Mouse (Mus musculus) erythroblast, embryonic 14.5 days (primary cell): ENCODE measurements around the gene Tsnaxip1. TPM values are rescaled to one million over a fixed set of nuclear protein-coding genes. Genes with fewer than 3 reads are reported as not detected.

Experiments
- H3K27me3 ChIP-seq: 2 replicates; pipeline ENCODE4 v1.6.1; 2012; ENCODE audit warnings: inconsistent platforms; ENCODE audit not compliant: control insufficient read depth
- H3K36me3 ChIP-seq: 2 replicates; pipeline ENCODE4 v1.6.1; 2012; ENCODE audit warnings: mild to moderate bottlenecking, inconsistent platforms; ENCODE audit not compliant: control insufficient read depth
- H3K4me1 ChIP-seq: 2 replicates; pipeline ENCODE4 v1.6.1; 2012; ENCODE audit warnings: inconsistent platforms; ENCODE audit not compliant: control insufficient read depth
- H3K4me3 ChIP-seq: replicated peaks from 2 replicates; pipeline ENCODE3; 2012; ENCODE audit warnings: moderate library complexity, mild to moderate bottlenecking, inconsistent platforms
- H3K9me3 ChIP-seq: 2 replicates; pipeline ENCODE4 v1.6.1; 2012; ENCODE audit warnings: low read length, inconsistent platforms, mixed read lengths; ENCODE audit not compliant: control insufficient read depth
- GATA1 ChIP-seq: IDR thresholded peaks from 2 replicates; pipeline ENCODE4 v1.6.1; 2012; ENCODE audit warnings: low read length, inconsistent platforms, mixed read lengths
- TAL1 ChIP-seq: IDR thresholded peaks from 3 replicates; pipeline ENCODE4 v1.6.1; 2012; ENCODE audit warnings: low read length, inconsistent platforms, mixed read lengths
- polyA plus RNA-seq: library from polyadenylated mRNA; stranded (reverse); fragments of >175 nt; gene quantifications from 2 replicates; pipeline ENCODE4 v1.2.3, GENCODE M21; 2012

Gene Tsnaxip1
- polyA plus RNA-seq, 1 experiment, result not detected

- Histone ChIP-seq H3K4me1 (peaks cover 51% of the 10 kb centered on the region), H3K27me3 (no peaks in the 10 kb centered on the region), H3K4me3 (no peak overlapping the region), H3K36me3 (peaks cover 21% of the 10 kb centered on the region), H3K9me3 (peaks cover 8% of the 10 kb centered on the region)
- TF ChIP-seq GATA1 (no peak), TAL1 (no peak)
Measured at GRCm38 (mm10) chr8:105836991-105837390, 9.5 kb downstream of the Tsnaxip1 start.

- no peaks in the 10 kb centered on the region for H3K27me3 ChIP-seq
- TF ChIP-seq TAL1 (no peak), GATA1 (peak; percentile 86)
- no peak overlapping the region for H3K4me3 ChIP-seq
- H3K4me1 ChIP-seq, result peaks cover 29% of the 10 kb centered on the region
- peaks cover 8% of the 10 kb centered on the region for H3K9me3 ChIP-seq
- H3K36me3 ChIP-seq, result peaks cover 29% of the 10 kb centered on the region
Measured at GRCm38 (mm10) chr8:105839209-105839608, 11.7 kb downstream of the Tsnaxip1 start.

- H3K4me1 ChIP-seq, result peaks cover 38% of the 10 kb centered on the region
- peaks cover 84% of the 10 kb centered on the region for H3K36me3 ChIP-seq
- no peaks in the 10 kb centered on the region for H3K9me3 ChIP-seq
- no peak for TF ChIP-seq TAL1
- TF ChIP-seq GATA1, result no peak
- no peaks in the 10 kb centered on the region for H3K27me3 ChIP-seq
- H3K4me3 ChIP-seq, result no peak overlapping the region
Measured at GRCm38 (mm10) chr8:105846678-105847077, 19.1 kb downstream of the Tsnaxip1 start.

GRCm38 (mm10) chr8:105850014-105850413 lies 22.5 kb downstream of the Tsnaxip1 start:
- Histone ChIP-seq H3K4me1 (peaks cover 45% of the 10 kb centered on the region), H3K36me3 (peaks cover 56% of the 10 kb centered on the region), H3K27me3 (no peaks in the 10 kb centered on the region), H3K9me3 (no peaks in the 10 kb centered on the region), H3K4me3 (peak overlapping the region; percentile 70)
- TF ChIP-seq TAL1, result no peak
- TF ChIP-seq GATA1, result no peak

GRCm38 (mm10) chr8:105850611-105851010 lies 23.1 kb downstream of the Tsnaxip1 start:
- TF ChIP-seq GATA1 (no peak), TAL1 (no peak)
- peaks cover 50% of the 10 kb centered on the region for H3K36me3 ChIP-seq
- H3K4me3 ChIP-seq, result peak overlapping the region; percentile 70
- peaks cover 50% of the 10 kb centered on the region for H3K4me1 ChIP-seq
- H3K9me3 ChIP-seq, result no peaks in the 10 kb centered on the region
- H3K27me3 ChIP-seq, result no peaks in the 10 kb centered on the region

GRCm38 (mm10) chr8:105851651-105852143 lies 24.2 kb downstream of the Tsnaxip1 start:
- H3K4me3 ChIP-seq, result peak overlapping the region; percentile 70
- no peaks in the 10 kb centered on the region for H3K9me3 ChIP-seq
- peaks cover 43% of the 10 kb centered on the region for H3K36me3 ChIP-seq
- peaks cover 56% of the 10 kb centered on the region for H3K4me1 ChIP-seq
- no peaks in the 10 kb centered on the region for H3K27me3 ChIP-seq
- TF ChIP-seq TAL1, result no peak

- Histone ChIP-seq H3K27me3 (no peaks in the 10 kb centered on the region), H3K4me3 (peak overlapping the region; percentile 70), H3K9me3 (no peaks in the 10 kb centered on the region), H3K36me3 (peaks cover 40% of the 10 kb centered on the region), H3K4me1 (peaks cover 56% of the 10 kb centered on the region)
- no peak for TF ChIP-seq TAL1
- TF ChIP-seq GATA1, result no peak
Measured at GRCm38 (mm10) chr8:105852146-105852729, 24.7 kb downstream of the Tsnaxip1 start.

- H3K9me3 ChIP-seq, result no peaks in the 10 kb centered on the region
- no peak for TF ChIP-seq GATA1
- H3K27me3 ChIP-seq, result no peaks in the 10 kb centered on the region
- H3K36me3 ChIP-seq, result peaks cover 39% of the 10 kb centered on the region
- H3K4me1 ChIP-seq, result peaks cover 63% of the 10 kb centered on the region
- H3K4me3 ChIP-seq, result peak within 1 kb of the TSS; percentile 70
Measured at GRCm38 (mm10) chr8:105853178-105853577, 25.6 kb downstream of the Tsnaxip1 start, which contains the start of gene Cenpt. Cenpt (minus strand) TSS chr8:105853278.

- Histone ChIP-seq H3K36me3 (peaks cover 36% of the 10 kb centered on the region), H3K27me3 (no peaks in the 10 kb centered on the region), H3K4me3 (peak overlapping the region; percentile 90), H3K4me1 (peaks cover 66% of the 10 kb centered on the region), H3K9me3 (no peaks in the 10 kb centered on the region)
- TF ChIP-seq GATA1, result no peak
- no peak for TF ChIP-seq TAL1
Measured at GRCm38 (mm10) chr8:105854303-105854702, 26.8 kb downstream of the Tsnaxip1 start.

- TF ChIP-seq GATA1 (no peak), TAL1 (no peak)
- peaks cover 66% of the 10 kb centered on the region for H3K4me1 ChIP-seq
- no peaks in the 10 kb centered on the region for H3K9me3 ChIP-seq
- H3K36me3 ChIP-seq, result peaks cover 32% of the 10 kb centered on the region
- H3K4me3 ChIP-seq, result peak within 1 kb of the TSS; percentile 90
- no peaks in the 10 kb centered on the region for H3K27me3 ChIP-seq
Measured at GRCm38 (mm10) chr8:105854715-105855216, 27.2 kb downstream of the Tsnaxip1 start, which contains the start of gene Thap11. Thap11 (plus strand) TSS chr8:105855132.
